Mouse (Mus musculus) G1E (cell line): ENCODE data around the gene 9030025P20Rik. TPM values are rescaled to one million over a fixed set of nuclear protein-coding genes. Genes with fewer than 3 reads are reported as not detected.
"Not testable (repeated sequence)": the region's sequence is repeated elsewhere in the genome, so short reads cannot be mapped to it uniquely, and the experiment has no call there.

Experiments
- ATAC-seq: 2 replicates; pipeline ENCODE4 v1.8.0; 2016; ENCODE audit warnings: mild to moderate bottlenecking; ENCODE audit not compliant: insufficient number of reproducible peaks, poor library complexity, low FRiP score, severe bottlenecking; ENCODE audit errors: extremely low read depth
- DNase-seq: peaks from one replicate; pipeline ENCODE4 v3.0.0; 2012; ENCODE audit warnings: low spot score
- H3K27me3 ChIP-seq: 2 replicates; pipeline ENCODE4 v1.6.1; 2012; ENCODE audit warnings: mild to moderate bottlenecking, low read length, inconsistent platforms; ENCODE audit not compliant: insufficient read depth
- H3K36me3 ChIP-seq: replicated peaks from 2 replicates; pipeline ENCODE3; 2012; ENCODE audit warnings: mild to moderate bottlenecking, inconsistent platforms
- H3K4me1 ChIP-seq: 2 replicates; pipeline ENCODE4 v1.6.1; 2012; ENCODE audit warnings: low read depth, low read length, inconsistent platforms, mixed read lengths; ENCODE audit not compliant: insufficient read depth
- H3K4me3 ChIP-seq: 2 replicates; pipeline ENCODE4 v1.5.1; 2012; ENCODE audit warnings: low read depth, mild to moderate bottlenecking, inconsistent platforms, low read length, moderate library complexity, mixed read lengths
- H3K9me3 ChIP-seq: replicated peaks from 2 replicates; pipeline ENCODE4 v1.6.1; 2012; ENCODE audit warnings: inconsistent platforms
- CTCF ChIP-seq: IDR thresholded peaks from 2 replicates; pipeline ENCODE4 v1.5.1; 2012; ENCODE audit warnings: low read depth, low read length, inconsistent platforms, mixed read lengths
- GATA1 ChIP-seq: IDR thresholded peaks from 2 replicates; pipeline ENCODE4 v1.6.1; 2012; ENCODE audit warnings: borderline replicate concordance, low read length, inconsistent platforms, mixed read lengths
- GATA2 ChIP-seq: IDR thresholded peaks from 2 replicates; pipeline ENCODE4 v1.6.1; 2012; ENCODE audit warnings: low read depth, low read length, inconsistent platforms, borderline replicate concordance
- POLR2AphosphoS5 ChIP-seq: IDR thresholded peaks from 2 replicates; pipeline ENCODE4 v1.6.1; 2012; ENCODE audit warnings: low read depth, low read length, inconsistent platforms; ENCODE audit not compliant: insufficient replicate concordance
- TAL1 ChIP-seq: conservative IDR thresholded peaks from 2 replicates; pipeline ENCODE4 v1.6.1; 2012; ENCODE audit warnings: low read depth, low read length, inconsistent platforms, mixed read lengths
- polyA plus RNA-seq: library from polyadenylated mRNA; stranded (reverse); fragments of >175 nt; gene quantifications from 2 replicates; pipeline ENCODE4 v1.2.3, GENCODE M21; 2012
- total RNA-seq, 2 experiments: library from RNA; stranded (forward) in 1 of 2; stranded (reverse) in 1 of 2; fragments of 200-1000 nt in 1 of 2; fragments of >200 nt in 1 of 2; fragmentation: Nextera tagmentation in 1 of 2; gene quantifications; 2 replicates each; pipeline ENCODE4 v1.2.3; 2014 to 2017

The 9030025P20Rik gene
- total RNA-seq (2014; fragmentation: Nextera tagmentation) (31.6 and 36.9 TPM in 2 replicates), total RNA-seq (2017) (30.4 and 33.3 TPM in 2 replicates), polyA plus RNA-seq (4.0 and 4.7 TPM in 2 replicates)

- not testable (repeated sequence) for DNase-seq, H3K27me3 ChIP-seq, H3K36me3 ChIP-seq, H3K4me1 ChIP-seq, H3K9me3 ChIP-seq
- ATAC-seq, result peak; percentile 83
- peak within 1 kb of the TSS; percentile 42; the same call in 1 of the 2 replicates for H3K4me3 ChIP-seq
Measured at GRCm38 (mm10) chr17:14978362-14979038, at the start of gene 9030025P20Rik, which contains the start of gene Gm3417. Gene 9030025P20Rik, plus strand, starts transcription at chr17:14978468. Gene Gm3417, minus strand, starts transcription at chr17:14978790.

GRCm38 (mm10) chr17:14928631-14929030, 49.6 kb upstream of the 9030025P20Rik start:
- no peak for ATAC-seq
- no peak overlapping the region for H3K4me3 ChIP-seq
- no peaks in the 10 kb centered on the region for H3K9me3 ChIP-seq
- TF ChIP-seq GATA1, result no peak
- no peak for TF ChIP-seq TAL1
- TF ChIP-seq GATA2, result no peak
- no peak for TF ChIP-seq POLR2AphosphoS5
- TF ChIP-seq CTCF, result no peak
- no peak for DNase-seq
- H3K27me3 ChIP-seq, result peaks cover 32% of the 10 kb centered on the region
- H3K36me3 ChIP-seq, result no peaks in the 10 kb centered on the region
- peaks cover 8% of the 10 kb centered on the region for H3K4me1 ChIP-seq

- Histone ChIP-seq H3K9me3 (no peaks in the 10 kb centered on the region), H3K4me1 (peaks cover 8% of the 10 kb centered on the region), H3K36me3 (no peaks in the 10 kb centered on the region), H3K4me3 (no peak overlapping the region), H3K27me3 (peaks cover 33% of the 10 kb centered on the region)
- no peak for TF ChIP-seq POLR2AphosphoS5
- no peak for TF ChIP-seq GATA2
- no peak for TF ChIP-seq GATA1
- no peak for TF ChIP-seq TAL1
- TF ChIP-seq CTCF, result no peak
- no peak for ATAC-seq
- DNase-seq, result no peak
Measured at GRCm38 (mm10) chr17:14930697-14931096, 47.6 kb upstream of the 9030025P20Rik start.

GRCm38 (mm10) chr17:14931469-14931868, 46.8 kb upstream of the 9030025P20Rik start:
- no peaks in the 10 kb centered on the region for H3K36me3 ChIP-seq
- H3K4me3 ChIP-seq, result no peak overlapping the region
- peak; percentile 54 for ATAC-seq
- H3K4me1 ChIP-seq, result peaks cover 8% of the 10 kb centered on the region
- H3K9me3 ChIP-seq, result no peaks in the 10 kb centered on the region
- TF ChIP-seq POLR2AphosphoS5 (no peak), CTCF (no peak), GATA1 (no peak), TAL1 (no peak), GATA2 (no peak)
- DNase-seq, result no peak
- peaks cover 33% of the 10 kb centered on the region for H3K27me3 ChIP-seq

- not testable (repeated sequence) for H3K36me3 ChIP-seq, H3K4me1 ChIP-seq, DNase-seq, H3K4me3 ChIP-seq, ATAC-seq, H3K9me3 ChIP-seq
- H3K27me3 ChIP-seq, result peaks cover 26% of the 10 kb centered on the region
Measured at GRCm38 (mm10) chr17:14935280-14935679, 43.0 kb upstream of the 9030025P20Rik start.

- Histone ChIP-seq H3K9me3 (no peaks in the 10 kb centered on the region), H3K4me3 (no peak overlapping the region), H3K36me3 (no peaks in the 10 kb centered on the region), H3K4me1 (peaks cover 8% of the 10 kb centered on the region), H3K27me3 (peaks cover 22% of the 10 kb centered on the region)
- DNase-seq (no peak), ATAC-seq (no peak)
- TF ChIP-seq CTCF (no peak), GATA1 (no peak), POLR2AphosphoS5 (no peak), GATA2 (no peak), TAL1 (no peak)
Measured at GRCm38 (mm10) chr17:14935841-14936605, 42.2 kb upstream of the 9030025P20Rik start.

- Histone ChIP-seq H3K4me1 (peaks cover 27% of the 10 kb centered on the region), H3K36me3 (peaks cover 35% of the 10 kb centered on the region), H3K4me3 (peak overlapping the region; percentile 91; the same call in 1 of the 2 replicates)
- not testable (repeated sequence) for DNase-seq, ATAC-seq, H3K9me3 ChIP-seq, H3K27me3 ChIP-seq
Measured at GRCm38 (mm10) chr17:14942181-14942580, 36.1 kb upstream of the 9030025P20Rik start.
